ENCODE assay signal across 14 mouse cellular contexts in the genomic region with DNA sequence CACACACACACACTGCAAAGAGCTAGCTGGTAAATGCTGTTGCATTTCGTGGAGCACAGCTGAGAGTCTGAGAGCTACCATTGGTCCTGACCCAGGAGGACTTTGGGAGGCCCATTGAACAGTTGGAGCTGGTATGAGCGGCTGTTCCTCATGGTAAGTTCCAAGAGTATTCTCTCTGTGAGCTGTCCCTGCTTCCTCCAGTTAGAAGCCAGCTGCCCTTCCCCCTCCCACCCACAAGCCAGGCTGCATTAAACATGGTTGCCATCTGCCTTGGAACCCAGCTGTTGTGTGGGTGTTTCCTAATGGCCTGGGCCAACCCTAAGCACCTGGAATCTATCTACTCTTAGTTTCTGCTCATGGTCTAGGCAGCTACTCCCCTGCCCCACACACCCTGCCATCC.
"Had no signal": no experiment of that assay in that cellular context is flagged by ENCODE, and none has a peak within 500 bp of the region (broad histone marks: within the 10 kb centered on the region; RNA-seq: fewer than 3 reads in every experiment).

No protein-coding gene starts in this region.

- H3K27ac ChIP-seq: intestine, embryonic 15.5 days; limb, embryonic 12.5 days; liver, embryonic 14.5 days; midbrain, embryonic 13.5 days; neural tube, embryonic 12.5 days; stomach, embryonic 15.5 days had no signal

- H3K4me1 ChIP-seq: intestine, embryonic 15.5 days; limb, embryonic 12.5 days; midbrain, embryonic 13.5 days; neural tube, embryonic 12.5 days; stomach, embryonic 15.5 days had no signal

- H3K9ac ChIP-seq: intestine, embryonic 15.5 days; limb, embryonic 12.5 days; liver, embryonic 14.5 days; midbrain, embryonic 13.5 days; neural tube, embryonic 12.5 days; stomach, embryonic 15.5 days had no signal

- H3K4me3 ChIP-seq: intestine, embryonic 15.5 days; limb, embryonic 12.5 days; midbrain, embryonic 13.5 days; neural tube, embryonic 12.5 days; stomach, embryonic 15.5 days had no signal

- H3K36me3 ChIP-seq: intestine, embryonic 15.5 days; limb, embryonic 12.5 days; midbrain, embryonic 13.5 days; neural tube, embryonic 12.5 days; stomach, embryonic 15.5 days had no signal

- H3K9me3 ChIP-seq: intestine, embryonic 15.5 days; limb, embryonic 12.5 days; midbrain, embryonic 13.5 days; neural tube, embryonic 12.5 days; stomach, embryonic 15.5 days had no signal

- ATAC-seq: intestine, embryonic 15.5 days; midbrain, embryonic 13.5 days had no signal

- H3K27me3 ChIP-seq: intestine, embryonic 15.5 days; midbrain, embryonic 13.5 days; neural tube, embryonic 12.5 days; stomach, embryonic 15.5 days had no signal

- H3K4me2 ChIP-seq: intestine, embryonic 15.5 days; limb, embryonic 12.5 days; midbrain, embryonic 13.5 days; neural tube, embryonic 12.5 days; stomach, embryonic 15.5 days had no signal

- DNase-seq: kidney, adult 18-20 months; kidney, postnatal 25 days; liver; lung, adult 18-20 months; retina, postnatal 1 day; right cerebral cortex, postnatal 4 days; thymus, adult 2 months; thymus, postnatal 36 days had no signal
